8 mouse cellular contexts compared by ENCODE assay signal in the genomic region with DNA sequence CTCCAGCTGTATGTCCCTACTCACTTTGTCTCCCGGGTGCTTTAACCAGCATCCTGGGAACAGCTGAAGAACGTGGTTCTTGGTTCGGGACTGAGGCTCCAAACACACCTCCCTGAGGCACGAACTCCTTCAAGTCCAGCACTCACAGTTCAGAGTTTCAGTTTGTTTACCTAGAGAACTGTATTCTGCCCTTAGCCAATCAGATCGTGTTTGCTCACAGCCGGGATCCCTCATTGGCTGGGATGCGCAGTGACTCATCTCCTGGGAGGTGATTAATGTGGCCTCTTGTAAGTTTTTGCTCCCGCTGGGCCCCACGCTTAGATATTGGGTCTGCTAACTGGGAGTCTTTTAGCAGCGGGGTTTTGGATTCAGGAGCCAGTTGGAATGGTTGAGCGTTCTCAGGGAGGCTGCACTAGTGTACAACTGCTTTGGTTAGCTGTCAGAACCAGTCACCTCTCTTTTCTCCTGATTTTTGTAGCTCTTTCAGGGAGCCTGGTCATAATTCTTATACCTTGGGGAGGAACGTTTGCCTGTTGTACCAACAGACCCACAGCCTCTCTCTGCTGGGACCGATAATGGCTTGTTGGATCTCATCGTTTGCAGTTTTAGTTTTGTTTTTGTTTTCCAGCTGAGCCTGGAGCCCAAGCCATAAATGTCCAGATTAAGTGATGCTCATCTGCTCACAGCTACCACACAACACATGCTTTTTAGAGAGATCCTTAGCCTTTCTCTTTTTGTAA. TPM values are rescaled to one million over a fixed set of nuclear protein-coding genes. Genes with fewer than 3 reads are reported as not detected.
DNase-seq lines count a peak whose midpoint lies in the region; ATAC-seq and TF ChIP-seq lines count a peak whose summit lies in the region.

No protein-coding gene starts in this region.

- ATAC-seq in hematopoietic stem cell, adult 5-6 weeks (replicated peaks in 1 of 2; ENCODE audit: insufficient read depth in 1 of 2, low FRiP score in 2 of 2, low TSS enrichment in 1 of 2, low read depth in 1 of 2, poor library complexity in 2 of 2, severe bottlenecking in 2 of 2), result peak; percentile 96 to 98
- peak; percentile 97 for ATAC-seq in lung, postnatal 0 days

- no peaks in the 10 kb centered on the region for H3K9me3 ChIP-seq in ES-E14 (ENCODE audit: control insufficient read depth, insufficient read depth, low read depth, low read length)
- H3K9me3 ChIP-seq in lung, postnatal 0 days (ENCODE audit: low read length), result no peaks in the 10 kb centered on the region

- H3K27me3 ChIP-seq in lung, postnatal 0 days (replicated peaks; ENCODE audit: insufficient read depth, low read length), result no peaks in the 10 kb centered on the region

- 3% methylated on average over 14 of the region's 14 CpGs for WGBS in lung, postnatal 0 days

- H3K4me1 ChIP-seq in ES-E14 (ENCODE audit: control insufficient read depth in 2 of 2, insufficient read depth in 2 of 2, low read length in 2 of 2, poor library complexity in 1 of 2), result peaks cover 2 to 10% of the 10 kb centered on the region in 2 experiments; a peak in 3 of 4 replicates
- H3K4me1 ChIP-seq in lung, postnatal 0 days (ENCODE audit: insufficient read depth, low read depth, low read length), result peaks cover 9% of the 10 kb centered on the region; the same call in 1 of the 2 replicates

- DNase-seq in ES-E14 (ENCODE audit: low read depth, low spot score), result peak; percentile 77
- DNase-seq in c-Kit-negative CD71-positive TER-119-positive erythroid progenitor cells, embryonic 14.5 days (ENCODE audit: low read depth, low spot score), result peak; percentile 93
- DNase-seq in frontal cortex, adult 2 months (ENCODE audit: extremely low spot score in 1 of 2, low spot score in 1 of 2), result peak; percentile 28 to 45
- DNase-seq in layer of hippocampus, adult 8-10 months (ENCODE audit: low spot score in 2 of 2), result peak; percentile 45
- DNase-seq in lung, postnatal 0 days (ENCODE audit: low spot score), result peak; percentile 97
- peak; percentile 83 for DNase-seq in ovary, adult 18-20 months (ENCODE audit: low spot score)
- DNase-seq in thymus, postnatal 10 days (ENCODE audit: low spot score in 2 of 2), result peak; percentile 76 to 78

- peak overlapping the region; percentile 51 for H3K4me2 ChIP-seq in lung, postnatal 0 days (replicated peaks; ENCODE audit: low read depth, low read length)

- TF ChIP-seq CTCF in lung, postnatal 0 days (IDR thresholded peaks at IDR 0.05), result no peak

- no peak for TF ChIP-seq EP300 in lung, postnatal 0 days (IDR thresholded peaks at IDR 0.05)

- no peak overlapping the region for H3K9ac ChIP-seq in ES-E14 (ENCODE audit: insufficient read depth, low read depth, low read length, poor library complexity, severe bottlenecking)
- no peak overlapping the region; the same call in 1 of the 2 replicates for H3K9ac ChIP-seq in lung, postnatal 0 days (replicated peaks; ENCODE audit: low read depth)

- in situ Hi-C loops in ES-E14 (cut with MboI; ENCODE audit: low sequenced_read_pairs in 2 of 2, unreplicated experiment in 2 of 2), result no loop called here

- H3K36me3 ChIP-seq in ES-E14 (ENCODE audit: control insufficient read depth, insufficient read depth, low read length, poor library complexity, severe bottlenecking), result no peaks in the 10 kb centered on the region
- no peaks in the 10 kb centered on the region for H3K36me3 ChIP-seq in lung, postnatal 0 days (ENCODE audit: insufficient read depth, low read length)

- H3K27ac ChIP-seq in ES-E14 (ENCODE audit: insufficient read depth, low read depth, low read length, poor library complexity, severe bottlenecking), result no peak overlapping the region
- H3K27ac ChIP-seq in lung, postnatal 0 days (ENCODE audit: low read length), result peak overlapping the region; percentile 74

- H3K4me3 ChIP-seq in ES-E14 (ENCODE audit: insufficient read depth in 1 of 2, low read depth in 1 of 2, low read length in 2 of 2, poor library complexity in 1 of 2, severe bottlenecking in 1 of 2), result peak overlapping the region; percentile 18 to 44; a peak in 3 of 4 replicates
- peak overlapping the region; percentile 16 for H3K4me3 ChIP-seq in lung, postnatal 0 days (ENCODE audit: low read depth, low read length)

TF ChIP-seq in ES-E14, 5 proteins besides CTCF, POLR2A, EP300 and RAD21:
- TF ChIP-seq ZC3H11A (IDR thresholded peaks at IDR 0.05; ENCODE audit: borderline replicate concordance, low read depth, low read length) (no peak), CHD2 (IDR thresholded peaks at IDR 0.05; ENCODE audit: low read depth, low read length) (peak; percentile 69; the same call in 1 of the 2 replicates)
TF ChIP-seq in ES-E14: peak in this region for 1.

RNA-seq across cellular contexts. Expression of gene Vwf, which starts 26.8 kb away (rescaled TPM):
- 3.0 and 6.8 TPM in 2 replicates for total RNA-seq in ES-E14 (2012; rRNA removed)
- polyA plus RNA-seq in frontal cortex, adult 2 months (2012; rRNA removed), result 20.2 and 21.5 TPM in 2 replicates
- total RNA-seq in hematopoietic stem cell, adult 5-6 weeks (2017), result 6.3 and 6.6 TPM in 2 replicates
- 10 to 100 TPM; 19.1 to 27.5 (median 23.5) TPM for total RNA-seq in layer of hippocampus, adult 8-10 months (2022)
- polyA plus RNA-seq in lung, postnatal 0 days (2015; fragmentation: Nextera tagmentation; extraction: Ambion mirVana), result 42.4 and 55.6 TPM in 2 replicates

Comparison
In these comparisons a context has a peak if more than half of its experiments do, and no peak if none do; other contexts are left out.
1. DNase-seq: peak in every context shown above with its lines; median percentile 97 in lung, postnatal 0 days; 93 in c-Kit-negative CD71-positive TER-119-positive erythroid progenitor cells, embryonic 14.5 days; 83 in ovary, adult 18-20 months; 77 in ES-E14; 77 in thymus, postnatal 10 days; 45 in layer of hippocampus, adult 8-10 months; 36 in frontal cortex, adult 2 months.